Mouse (Mus musculus): Measurements from ENCODE around the gene Lcp2. TPM values are rescaled to one million over a fixed set of nuclear protein-coding genes. Genes with fewer than 3 reads are reported as not detected.

Gene Lcp2
- polyA plus RNA-seq (2015; fragmentation: Nextera tagmentation; extraction: Ambion mirVana), result 2.3 and 6.4 TPM in 2 replicates

GRCm38 (mm10) chr11:34046767-34047541, at the start of gene Lcp2:
Gene Lcp2 (plus strand): TSS chr11:34046920.
- Histone ChIP-seq H3K27me3 (no peaks in the 10 kb centered on the region), H3K9ac (no peak within 1 kb of the TSS), H3K9me3 (replicated peaks) (no peaks in the 10 kb centered on the region), H3K4me3 (peak within 1 kb of the TSS; percentile 24), H3K36me3 (no peaks in the 10 kb centered on the region), H3K4me1 (replicated peaks) (no peaks in the 10 kb centered on the region), H3K27ac (no peak within 1 kb of the TSS), H3K4me2 (no peak within 1 kb of the TSS)
- no peak for ATAC-seq (replicated peaks; ENCODE audit: insufficient number of reproducible peaks, insufficient read depth, low FRiP score, low read depth)
- WGBS, result 66% methylated on average over 6 of the region's 6 CpGs

GRCm38 (mm10) chr11:33998244-33998643, 48.5 kb upstream of the Lcp2 start:
- Histone ChIP-seq H3K9me3 (replicated peaks) (no peaks in the 10 kb centered on the region), H3K4me2 (no peak overlapping the region), H3K27me3 (peaks cover 24% of the 10 kb centered on the region), H3K27ac (no peak overlapping the region), H3K9ac (no peak overlapping the region), H3K4me1 (replicated peaks) (no peaks in the 10 kb centered on the region), H3K36me3 (no peaks in the 10 kb centered on the region), H3K4me3 (no peak overlapping the region)
- 55% methylated on average over 10 of the region's 10 CpGs for WGBS
- ATAC-seq (replicated peaks; ENCODE audit: insufficient number of reproducible peaks, insufficient read depth, low FRiP score, low read depth), result no peak

GRCm38 (mm10) chr11:34000416-34000815, 46.3 kb upstream of the Lcp2 start:
- H3K27me3 ChIP-seq, result peaks cover 9% of the 10 kb centered on the region; the same call in 1 of the 2 replicates
- ATAC-seq (replicated peaks; ENCODE audit: insufficient number of reproducible peaks, insufficient read depth, low FRiP score, low read depth), result no peak
- H3K4me3 ChIP-seq, result no peak overlapping the region
- no peaks in the 10 kb centered on the region for H3K9me3 ChIP-seq (replicated peaks)
- H3K27ac ChIP-seq, result no peak overlapping the region
- 75% methylated on average over 3 of the region's 3 CpGs for WGBS
- no peak overlapping the region for H3K9ac ChIP-seq
- H3K4me1 ChIP-seq (replicated peaks), result no peaks in the 10 kb centered on the region
- H3K36me3 ChIP-seq, result no peaks in the 10 kb centered on the region
- no peak overlapping the region for H3K4me2 ChIP-seq

GRCm38 (mm10) chr11:34001938-34002592, 44.7 kb upstream of the Lcp2 start:
- 7% methylated on average over 5 of the region's 5 CpGs for WGBS
- no peak overlapping the region for H3K4me2 ChIP-seq
- no peak for ATAC-seq (replicated peaks; ENCODE audit: insufficient number of reproducible peaks, insufficient read depth, low FRiP score, low read depth)

GRCm38 (mm10) chr11:34002593-34002965, 44.1 kb upstream of the Lcp2 start:
- H3K36me3 ChIP-seq, result no peaks in the 10 kb centered on the region
- H3K4me2 ChIP-seq, result no peak overlapping the region
- H3K9me3 ChIP-seq (replicated peaks), result no peaks in the 10 kb centered on the region
- ATAC-seq (replicated peaks; ENCODE audit: insufficient number of reproducible peaks, insufficient read depth, low FRiP score, low read depth), result no peak
- H3K4me1 ChIP-seq (replicated peaks), result no peaks in the 10 kb centered on the region
- peaks cover 9% of the 10 kb centered on the region; the same call in 1 of the 2 replicates for H3K27me3 ChIP-seq
- no peak overlapping the region for H3K4me3 ChIP-seq
- WGBS, result 70% methylated on average over 5 of the region's 5 CpGs
- no peak overlapping the region for H3K27ac ChIP-seq
- H3K9ac ChIP-seq, result no peak overlapping the region

More at GRCm38 (mm10) chr11:34001938-34002592, 44.7 kb upstream of the Lcp2 start:
- no peak overlapping the region for H3K4me3 ChIP-seq
- H3K4me1 ChIP-seq (replicated peaks), result no peaks in the 10 kb centered on the region
- H3K27ac ChIP-seq, result no peak overlapping the region
- no peaks in the 10 kb centered on the region for H3K9me3 ChIP-seq (replicated peaks)
- no peaks in the 10 kb centered on the region for H3K36me3 ChIP-seq
- H3K27me3 ChIP-seq, result peaks cover 9% of the 10 kb centered on the region; the same call in 1 of the 2 replicates
- H3K9ac ChIP-seq, result no peak overlapping the region

GRCm38 (mm10) chr11:34007616-34008015, 39.1 kb upstream of the Lcp2 start:
- 73% methylated on average over 2 of the region's 2 CpGs for WGBS
- Histone ChIP-seq H3K36me3 (no peaks in the 10 kb centered on the region), H3K27me3 (no peaks in the 10 kb centered on the region), H3K27ac (no peak overlapping the region), H3K9ac (no peak overlapping the region), H3K9me3 (replicated peaks) (no peaks in the 10 kb centered on the region), H3K4me3 (no peak overlapping the region), H3K4me1 (replicated peaks) (0 out of 2 replicates have a peak, but pooled peaks cover 5% of the 10 kb centered on the region), H3K4me2 (no peak overlapping the region)
- ATAC-seq (replicated peaks; ENCODE audit: insufficient number of reproducible peaks, insufficient read depth, low FRiP score, low read depth), result no peak

GRCm38 (mm10) chr11:34008214-34008613, 38.5 kb upstream of the Lcp2 start:
- peak overlapping the region; percentile 49 for H3K27ac ChIP-seq
- no peaks in the 10 kb centered on the region for H3K36me3 ChIP-seq
- H3K9me3 ChIP-seq (replicated peaks), result no peaks in the 10 kb centered on the region
- 65% methylated on average over 11 of the region's 11 CpGs for WGBS
- 0 out of 2 replicates have a peak, but pooled peaks cover 5% of the 10 kb centered on the region for H3K4me1 ChIP-seq (replicated peaks)
- ATAC-seq (replicated peaks; ENCODE audit: insufficient number of reproducible peaks, insufficient read depth, low FRiP score, low read depth), result no peak
- H3K4me3 ChIP-seq, result no peak overlapping the region
- H3K27me3 ChIP-seq, result no peaks in the 10 kb centered on the region
- no peak overlapping the region for H3K9ac ChIP-seq
- H3K4me2 ChIP-seq, result 0 out of 2 replicates have a peak overlapping the region, but pooled peaks have one; percentile 10

GRCm38 (mm10) chr11:34008702-34009101, 38.0 kb upstream of the Lcp2 start:
- no peaks in the 10 kb centered on the region for H3K27me3 ChIP-seq

GRCm38 (mm10) chr11:34009316-34010087, 37.2 kb upstream of the Lcp2 start:
- H3K27ac ChIP-seq, result peak overlapping the region; percentile 64
- no peak overlapping the region for H3K4me3 ChIP-seq
- 77% methylated on average over 12 of the region's 12 CpGs for WGBS

More at GRCm38 (mm10) chr11:34008702-34009101, 38.0 kb upstream of the Lcp2 start:
- Histone ChIP-seq H3K4me1 (replicated peaks) (0 out of 2 replicates have a peak, but pooled peaks cover 5% of the 10 kb centered on the region), H3K9ac (no peak overlapping the region), H3K36me3 (no peaks in the 10 kb centered on the region), H3K4me3 (no peak overlapping the region), H3K4me2 (0 out of 2 replicates have a peak overlapping the region, but pooled peaks have one; percentile 10), H3K9me3 (replicated peaks) (no peaks in the 10 kb centered on the region), H3K27ac (peak overlapping the region; percentile 49)
- WGBS, result 35% methylated on average over 9 of the region's 9 CpGs
- ATAC-seq (replicated peaks; ENCODE audit: insufficient number of reproducible peaks, insufficient read depth, low FRiP score, low read depth), result no peak

GRCm38 (mm10) chr11:34010133-34010858, 36.4 kb upstream of the Lcp2 start:
- Histone ChIP-seq H3K36me3 (no peaks in the 10 kb centered on the region), H3K4me1 (replicated peaks) (0 out of 2 replicates have a peak, but pooled peaks cover 5% of the 10 kb centered on the region), H3K27me3 (no peaks in the 10 kb centered on the region), H3K27ac (peak overlapping the region; percentile 64), H3K4me2 (no peak overlapping the region), H3K4me3 (no peak overlapping the region), H3K9ac (no peak overlapping the region), H3K9me3 (replicated peaks) (no peaks in the 10 kb centered on the region)
- WGBS, result 60% methylated on average over 7 of the region's 7 CpGs
- no peak; the same call in none of the 2 replicates for ATAC-seq (replicated peaks; ENCODE audit: insufficient number of reproducible peaks, insufficient read depth, low FRiP score, low read depth)

More at GRCm38 (mm10) chr11:34009316-34010087, 37.2 kb upstream of the Lcp2 start:
- no peak overlapping the region for H3K4me2 ChIP-seq
- 0 out of 2 replicates have a peak, but pooled peaks cover 5% of the 10 kb centered on the region for H3K4me1 ChIP-seq (replicated peaks)
- no peaks in the 10 kb centered on the region for H3K27me3 ChIP-seq
- no peaks in the 10 kb centered on the region for H3K9me3 ChIP-seq (replicated peaks)
- ATAC-seq (replicated peaks; ENCODE audit: insufficient number of reproducible peaks, insufficient read depth, low FRiP score, low read depth), result no peak
- no peaks in the 10 kb centered on the region for H3K36me3 ChIP-seq
- H3K9ac ChIP-seq, result no peak overlapping the region

Measured in heart, embryonic 15.5 days (tissue).